Mouse (Mus musculus): ENCODE results near the gene Zfp12.

The Zfp12 gene

DNA sequence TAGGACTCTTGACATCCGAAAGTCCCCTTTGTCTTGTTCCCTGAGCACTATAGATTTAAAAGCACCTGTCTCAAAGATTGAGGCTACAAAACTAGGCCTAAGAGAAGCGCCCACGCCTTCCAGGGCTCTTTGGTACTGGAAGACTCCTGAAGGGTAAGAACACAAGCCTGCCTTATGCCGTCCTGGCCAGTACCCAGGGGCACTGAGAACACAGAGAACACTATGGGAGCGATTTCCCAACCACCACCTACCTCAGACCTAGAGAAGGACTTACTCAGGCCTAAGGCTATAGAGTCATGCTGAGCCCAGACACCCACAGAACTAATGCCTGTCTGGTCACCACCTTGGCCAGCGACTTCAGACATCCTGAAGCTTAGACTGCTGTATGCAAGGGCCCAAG is 31.8 kb downstream of the Zfp12 start:
- DNase-seq, result no peak

DNA sequence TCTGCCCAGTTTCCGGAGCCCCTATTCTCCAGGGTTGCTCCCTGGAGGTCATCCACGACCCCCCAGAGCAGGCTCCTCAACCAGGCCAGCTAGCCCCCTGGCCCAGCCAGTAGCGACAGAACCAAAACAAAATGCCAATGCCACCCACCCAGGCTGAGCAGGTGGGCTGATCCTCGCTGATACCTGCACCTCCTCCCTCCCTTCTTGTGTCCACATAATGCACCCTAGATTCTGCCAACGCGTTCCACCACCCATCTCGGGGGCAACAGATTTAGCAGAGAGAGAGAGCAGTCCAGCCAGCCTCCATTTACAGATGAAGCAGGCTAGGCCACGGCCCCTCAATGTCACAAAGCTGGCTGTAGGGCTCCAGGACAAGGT is 34.0 kb downstream of the Zfp12 start:
- no peak for DNase-seq

DNA sequence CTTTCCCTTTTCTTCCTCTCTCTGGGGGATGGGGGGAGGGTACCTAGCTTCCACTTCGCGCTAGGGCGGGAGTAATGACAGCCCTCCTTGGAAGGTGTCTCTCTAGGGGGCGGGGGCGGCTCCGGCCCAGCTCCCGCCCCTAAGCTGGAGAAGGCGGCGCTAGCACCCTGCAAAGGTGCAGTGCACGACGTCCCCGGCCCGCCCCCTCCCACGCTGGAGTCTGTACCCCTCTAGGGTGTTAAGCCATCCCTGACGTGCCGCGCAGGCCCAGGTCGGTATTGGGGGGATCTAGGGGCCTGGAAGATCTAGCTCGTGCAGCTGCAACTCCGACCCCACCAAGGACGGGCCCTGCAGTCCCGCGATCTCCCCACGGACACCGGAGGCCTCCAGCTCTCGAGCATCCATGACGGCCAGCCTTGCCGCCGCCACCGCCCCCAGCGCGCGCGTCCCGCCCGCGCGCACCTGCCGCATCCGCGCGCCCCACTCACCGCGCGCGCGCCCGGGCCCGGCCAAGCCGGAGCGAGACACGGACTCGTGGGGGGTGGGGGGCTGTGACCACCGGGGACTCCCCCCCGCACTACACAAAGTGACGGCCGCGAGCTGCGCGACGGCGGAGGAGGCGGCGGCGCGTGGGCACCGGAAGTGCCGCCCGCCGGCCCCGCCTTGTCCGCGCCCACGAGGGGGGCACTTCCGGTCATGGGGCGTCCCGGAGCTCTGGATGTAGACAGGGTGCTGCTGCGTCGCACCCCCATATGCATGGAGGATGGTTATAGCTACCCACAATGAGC is 34.6 kb downstream of the Zfp12 start, which contains the start of gene Zfp316:
Gene Zfp316, minus strand, starts transcription at position 660 of the 788 bp plus-strand sequence.
- peak; percentile 78 for DNase-seq

DNA sequence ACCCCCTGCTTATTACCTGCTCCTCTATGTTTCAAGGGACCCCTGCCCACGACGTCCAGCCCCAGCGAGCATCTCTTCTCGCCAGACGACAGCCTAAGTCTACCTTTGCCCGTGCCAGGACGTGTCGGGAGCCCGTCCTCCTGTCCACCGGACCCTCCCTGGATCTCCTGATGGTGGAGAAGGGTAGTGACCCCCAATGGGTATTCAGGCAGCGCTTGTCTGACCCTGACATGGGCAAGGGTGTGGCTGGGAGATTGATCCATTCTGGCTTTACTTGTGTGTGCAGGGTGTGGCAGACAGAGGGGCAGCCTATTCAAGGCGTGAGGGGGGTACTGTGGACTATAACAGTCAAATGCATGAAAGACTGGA is 35.2 kb downstream of the Zfp12 start:
- DNase-seq, result no peak

DNA sequence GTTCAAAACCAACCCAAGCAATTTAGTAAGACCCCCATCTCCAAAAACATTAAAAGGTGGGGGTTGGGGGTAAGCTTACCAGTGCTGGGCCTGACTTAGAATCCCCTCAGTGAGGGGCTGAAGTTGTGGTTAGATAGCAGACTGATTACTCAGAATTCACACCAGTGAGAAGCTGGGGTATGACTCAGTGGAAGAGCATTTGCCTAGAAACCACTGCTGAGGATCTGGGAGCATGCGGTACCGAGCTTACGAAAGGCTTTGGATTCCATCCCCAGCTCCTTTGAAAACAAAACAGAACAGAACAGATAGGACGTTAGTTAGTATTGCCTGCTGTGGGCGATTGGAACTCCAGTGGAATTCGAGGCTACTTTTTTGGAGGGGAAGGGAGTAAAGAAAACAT is 36.7 kb downstream of the Zfp12 start:
- no peak for DNase-seq

DNA sequence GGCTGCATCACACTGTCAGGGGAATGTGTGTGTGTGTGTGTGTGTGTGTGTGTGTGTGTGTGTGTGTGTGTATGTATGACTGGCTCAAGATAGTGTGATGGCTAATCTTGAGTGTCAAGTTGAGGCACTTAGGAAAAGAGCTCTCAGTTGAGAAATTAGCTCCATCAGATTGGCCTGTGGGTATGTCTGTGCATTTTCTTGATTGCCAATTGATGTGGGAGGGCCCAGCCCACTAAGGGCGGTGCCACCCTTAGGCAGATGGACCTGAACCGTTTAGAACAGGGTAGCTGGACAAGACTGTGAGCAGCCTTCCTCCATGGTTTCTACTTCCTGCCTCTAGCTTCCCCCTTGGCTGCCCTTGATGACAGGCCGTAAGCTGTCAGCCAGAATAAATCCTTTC is 37.1 kb downstream of the Zfp12 start:
- DNase-seq, result no peak

DNA sequence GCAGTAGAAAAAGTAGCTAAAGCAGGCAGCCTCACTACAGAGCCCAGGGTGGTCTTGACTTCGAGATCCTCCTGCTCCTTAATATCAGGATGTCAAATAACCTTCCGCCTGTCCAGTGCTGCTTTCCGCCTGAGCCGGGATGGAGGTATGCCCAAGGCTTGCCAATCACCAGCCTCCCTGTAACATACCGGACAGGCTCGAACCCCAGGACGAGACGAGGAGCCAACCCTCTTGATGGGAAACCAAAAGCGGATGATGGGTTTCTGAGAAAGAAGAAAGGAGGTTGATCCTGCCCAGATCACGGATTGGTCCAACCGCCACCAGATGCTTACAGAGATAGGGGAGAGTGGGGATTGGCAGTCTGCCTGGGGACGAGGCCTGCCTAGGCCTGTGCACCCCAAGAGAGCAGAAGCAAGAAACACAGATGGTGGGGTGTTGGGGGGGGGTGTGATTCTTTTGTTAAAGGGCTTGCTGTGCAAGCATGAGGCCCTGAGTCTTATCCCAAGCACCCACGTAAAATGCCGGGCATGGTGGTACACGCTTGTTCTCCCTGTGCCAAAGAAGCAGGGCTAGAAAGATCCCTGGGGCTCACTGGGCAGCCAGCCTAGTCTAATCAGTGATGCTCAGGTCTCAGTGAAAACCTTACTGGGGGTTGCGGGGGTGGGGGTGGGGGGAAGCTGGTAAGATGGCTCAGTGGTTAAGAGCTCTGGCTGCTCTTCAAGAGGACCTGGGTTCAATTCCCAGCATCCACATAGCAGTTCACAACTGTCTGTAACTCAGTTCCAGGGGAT is 37.8 kb downstream of the Zfp12 start:
- DNase-seq, result no peak

DNA sequence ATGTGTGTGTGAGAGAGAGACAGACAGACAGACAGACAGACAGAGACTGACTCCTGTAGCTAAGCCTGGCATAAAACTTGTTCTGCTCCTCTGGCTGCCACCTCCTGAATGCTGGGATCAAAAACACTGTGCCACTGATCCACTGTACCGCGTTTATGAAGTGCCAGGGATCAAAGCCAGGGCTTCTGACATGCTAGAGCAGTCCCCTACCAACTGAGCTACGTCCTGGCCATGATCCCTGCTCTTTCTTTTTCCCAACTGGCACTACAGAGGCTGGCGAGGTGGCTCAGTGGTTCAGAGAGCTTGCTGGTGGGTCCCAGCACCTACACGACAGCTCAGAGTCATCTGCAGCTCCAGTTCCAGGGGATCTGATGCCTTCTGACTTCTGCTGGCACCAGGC is 40.8 kb downstream of the Zfp12 start:
- no peak for DNase-seq

DNA sequence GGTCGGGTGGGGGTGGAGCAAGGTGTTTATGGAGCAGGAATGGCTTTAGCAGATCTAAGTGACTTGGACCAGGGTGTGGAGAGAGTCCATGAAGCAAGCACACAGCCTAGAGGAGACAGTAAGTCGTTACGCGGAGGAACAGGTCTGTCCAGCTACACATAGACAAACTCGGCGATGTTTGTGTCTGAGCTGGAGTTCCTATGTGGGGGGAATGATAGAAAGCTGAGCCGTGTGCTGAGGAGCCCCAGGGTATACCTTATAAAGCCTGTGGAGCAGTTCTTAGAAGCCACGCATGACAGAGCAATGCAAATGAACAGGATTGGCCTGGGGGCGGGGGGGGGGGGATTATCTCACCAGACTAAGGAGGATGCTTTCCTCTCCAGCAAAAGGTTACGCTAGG is 44.3 kb downstream of the Zfp12 start:
- no peak for DNase-seq

DNA sequence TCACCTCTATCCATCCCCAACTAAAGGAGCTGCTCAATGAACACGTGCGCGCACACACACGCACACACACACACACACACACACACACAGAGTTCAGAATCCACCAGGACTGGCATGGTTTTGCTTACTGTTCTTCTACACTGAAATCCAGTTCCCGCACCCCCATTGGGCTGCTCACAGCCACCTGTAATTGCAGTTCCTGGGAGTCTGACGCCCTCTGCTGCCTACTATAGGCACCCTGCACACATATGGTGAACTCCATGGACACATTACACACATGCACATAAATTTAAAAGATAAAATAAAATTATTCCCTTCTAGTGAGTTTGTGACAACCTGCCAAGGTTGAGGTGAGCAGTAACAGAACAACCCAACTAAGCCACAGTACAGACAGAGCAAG is 49.8 kb downstream of the Zfp12 start:
- DNase-seq, result no peak

DNA sequence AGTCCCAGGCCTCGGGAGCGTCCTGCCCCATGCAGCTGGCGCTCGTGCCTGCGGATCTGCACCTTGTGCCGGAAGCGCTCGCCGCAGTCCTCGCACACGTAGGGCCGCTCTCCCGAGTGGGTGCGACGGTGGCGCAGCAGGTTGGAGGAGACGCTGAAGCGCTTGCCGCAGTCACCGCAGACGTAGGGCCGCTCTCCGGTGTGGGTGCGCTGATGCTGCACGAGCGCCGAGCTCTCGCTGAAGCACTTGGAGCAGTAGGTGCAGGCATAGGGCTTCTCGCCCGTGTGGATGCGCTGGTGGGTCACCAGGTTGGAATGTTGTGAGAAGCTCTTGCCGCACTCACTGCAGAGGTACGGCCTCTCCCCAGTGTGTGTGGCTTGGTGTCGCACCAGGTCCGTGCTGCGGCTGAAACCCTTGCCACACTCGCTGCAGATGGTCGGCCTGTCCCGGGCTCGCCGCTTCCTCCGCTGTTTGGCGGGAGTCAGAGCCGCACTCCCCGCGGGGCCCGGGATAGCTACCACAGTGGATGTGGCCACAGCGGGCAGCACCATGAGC is 52.9 kb downstream of the Zfp12 start:
- DNase-seq, result no peak

DNA sequence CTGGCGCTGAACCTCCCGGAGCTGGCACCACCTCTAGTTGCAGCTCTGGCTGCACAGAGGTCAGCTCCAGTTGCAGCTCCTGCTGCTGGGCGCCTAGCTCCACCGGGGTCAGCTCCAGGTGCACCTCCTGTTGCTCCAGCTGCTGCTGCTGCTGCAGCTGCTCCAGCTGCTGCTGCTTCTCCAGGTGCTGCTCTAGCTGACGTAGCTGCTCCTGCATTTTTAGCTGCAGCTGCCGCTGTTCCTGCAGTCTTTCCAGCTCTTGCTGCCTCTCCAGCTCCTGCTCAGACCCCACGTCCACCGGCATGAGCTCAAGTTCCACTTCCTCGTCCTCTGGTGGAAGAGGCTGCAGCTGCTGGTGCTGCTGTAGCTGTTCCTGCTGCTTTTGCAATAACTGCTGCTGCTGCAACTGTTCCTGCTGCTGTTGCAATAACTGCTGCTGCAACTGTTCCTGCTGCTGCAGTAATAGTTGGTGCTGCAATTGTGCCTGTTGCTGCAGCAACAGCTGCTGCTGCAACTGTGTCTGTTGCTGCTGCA is 53.5 kb downstream of the Zfp12 start:
- DNase-seq, result no peak

DNA sequence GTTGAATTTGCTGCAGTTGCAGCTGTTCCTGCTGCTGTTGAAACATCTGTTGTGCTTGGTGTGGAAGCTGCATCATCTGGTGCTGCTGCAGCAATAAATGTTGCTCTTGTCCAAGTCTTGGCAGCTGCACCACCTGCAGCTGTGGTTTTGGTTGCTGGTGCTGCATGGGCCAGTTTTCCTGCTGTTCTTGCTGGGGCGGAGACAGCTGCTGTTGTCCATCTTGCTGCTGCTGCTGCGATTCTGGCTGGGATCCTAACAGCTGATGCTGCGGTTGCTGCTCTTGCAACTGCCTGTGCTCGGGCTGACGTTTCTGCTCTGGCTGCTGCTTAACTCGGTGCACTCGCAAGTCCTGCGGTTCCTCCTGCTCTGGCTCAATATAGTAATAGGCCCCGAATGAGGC is 54.3 kb downstream of the Zfp12 start:
- no peak for DNase-seq

DNA sequence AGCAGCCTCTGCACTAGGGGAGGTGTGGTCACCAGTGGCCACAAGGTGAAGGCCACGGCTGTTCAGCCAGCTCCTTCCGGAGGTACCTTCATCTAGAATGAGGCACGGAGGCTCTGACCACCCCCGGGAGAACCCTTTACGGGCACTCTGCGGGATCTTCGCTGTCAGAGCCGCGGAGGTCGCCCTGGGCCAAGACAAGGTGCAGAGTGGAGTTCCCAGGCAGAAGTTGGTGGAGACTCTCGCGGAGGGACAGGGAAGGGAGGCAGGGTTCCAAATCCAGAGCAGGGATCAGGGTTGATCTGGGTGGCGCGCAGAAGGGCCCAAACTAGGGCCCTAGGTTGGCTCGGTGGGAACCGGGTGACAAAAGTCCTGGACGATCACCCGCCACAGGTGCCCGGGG is 57.9 kb downstream of the Zfp12 start:
- DNase-seq, result no peak

DNA sequence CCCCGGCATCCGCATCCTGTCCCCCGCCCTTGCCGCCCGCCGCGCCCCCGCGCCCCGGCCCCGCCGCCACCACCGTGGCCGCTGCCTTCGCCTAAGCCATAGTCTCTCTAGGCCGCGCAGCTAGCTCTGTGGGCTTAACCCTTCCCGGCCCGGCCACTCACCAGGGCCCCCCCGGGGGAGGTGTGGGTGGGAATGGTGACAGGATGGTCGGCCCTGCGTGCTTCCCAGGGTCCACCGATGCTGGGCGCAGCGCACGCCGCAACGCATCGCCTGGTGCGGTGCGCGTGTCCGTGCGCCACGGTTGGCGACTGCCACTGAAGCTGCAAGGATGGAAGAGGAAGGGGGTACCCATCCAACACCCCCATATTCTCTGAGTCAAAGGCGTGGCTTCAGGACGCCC is 58.4 kb downstream of the Zfp12 start, which contains the start of gene Zfp853:
Gene Zfp853, minus strand, starts transcription at position 220 of the 400 bp plus-strand sequence.
- DNase-seq, result peak; percentile 46

DNA sequence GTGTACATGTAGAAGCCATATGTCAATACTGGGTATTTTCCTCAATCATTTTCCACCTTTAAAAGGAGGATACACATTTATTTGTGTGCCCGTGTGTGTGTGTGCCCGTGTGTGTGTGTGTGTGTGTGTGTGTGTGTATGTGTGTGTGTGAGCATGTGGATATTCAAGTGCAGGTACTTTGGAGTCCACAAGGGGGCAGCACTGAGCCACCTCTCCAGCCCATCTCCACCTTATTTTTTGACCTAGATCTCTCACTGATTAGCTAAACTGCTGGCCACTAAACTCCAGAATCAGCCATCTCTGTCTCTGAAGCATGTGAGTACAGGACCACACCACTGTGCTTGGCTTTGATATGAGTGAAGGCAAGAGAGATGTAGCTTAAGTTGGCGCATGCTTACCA is 59.9 kb downstream of the Zfp12 start:
- no peak for DNase-seq

DNA sequence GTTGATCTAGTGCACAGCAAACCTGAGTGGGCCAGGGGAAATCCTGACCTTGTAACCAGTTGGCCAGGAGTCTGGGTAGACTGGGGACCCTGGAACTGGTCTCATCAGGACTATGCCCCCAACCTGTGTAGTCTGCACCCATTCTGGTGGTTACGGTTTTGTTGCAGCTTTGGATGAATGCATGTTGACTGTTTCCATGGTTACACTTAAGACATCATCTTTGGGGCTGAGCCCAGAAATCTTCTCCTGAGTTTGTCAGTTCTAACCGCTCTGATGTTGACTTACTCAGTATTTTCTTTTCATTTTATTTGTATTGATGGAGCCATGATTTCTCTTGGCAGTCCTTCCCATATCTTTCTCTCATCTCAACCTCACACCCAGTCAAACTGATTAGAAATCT is 60.4 kb downstream of the Zfp12 start:
- no peak for DNase-seq

DNA sequence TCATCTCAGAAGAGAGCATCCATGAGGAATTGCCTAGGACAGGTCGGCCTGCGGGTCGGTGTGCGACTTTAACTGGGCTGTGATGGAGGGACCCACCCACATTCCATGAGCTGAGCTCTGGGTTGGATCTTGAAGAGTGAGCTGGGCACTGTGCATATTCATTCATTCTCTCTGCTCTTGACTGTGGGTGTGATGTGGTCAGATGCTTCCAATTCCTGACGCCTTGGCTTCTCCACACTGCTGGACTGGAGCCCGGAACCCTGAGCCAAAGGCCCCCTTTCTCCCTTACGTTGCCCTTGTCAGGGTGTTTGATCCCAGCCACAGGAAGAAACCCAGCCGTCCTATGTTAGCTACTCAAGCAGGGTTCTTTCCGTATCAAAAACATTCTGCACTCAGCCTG is 63.0 kb downstream of the Zfp12 start:
- no peak for DNase-seq

DNA sequence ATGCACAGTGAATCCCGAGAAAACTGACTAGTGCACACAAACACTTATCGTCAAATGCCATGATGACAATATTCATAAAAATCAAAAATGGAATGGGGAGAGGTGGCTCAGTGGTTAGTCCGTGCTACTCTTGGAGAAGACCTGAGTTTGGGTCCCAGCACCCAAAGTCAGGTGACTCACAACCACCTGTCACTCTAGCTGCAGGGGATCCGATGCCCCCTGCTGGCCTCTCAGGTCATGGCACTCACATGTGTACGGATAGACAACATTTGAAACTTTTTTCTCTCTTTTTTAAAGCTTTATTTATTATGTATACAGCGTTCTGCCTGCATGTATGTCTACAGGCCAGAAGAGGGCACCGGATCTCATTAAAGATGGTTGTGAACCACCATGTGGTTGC is 63.4 kb downstream of the Zfp12 start:
- DNase-seq, result no peak
